Mouse (Mus musculus) megakaryocyte-erythroid progenitor cell, adult 5-6 weeks (primary cell): ENCODE data around the gene Stx1b. TPM values are rescaled to one million over a fixed set of nuclear protein-coding genes. Genes with fewer than 3 reads are reported as not detected.
"Not testable (repeated sequence)": the region's sequence is repeated elsewhere in the genome, so short reads cannot be mapped to it uniquely, and the experiment has no call there.

ENCODE experiments used
- ATAC-seq: replicated peaks from 2 replicates; pipeline ENCODE4 v1.8.0; 2016; ENCODE audit warnings: mild to moderate bottlenecking, inconsistent platforms; ENCODE audit not compliant: severe bottlenecking, poor library complexity, low FRiP score, low TSS enrichment
- total RNA-seq, 2 experiments: library from RNA; stranded (forward) in 1 of 2; stranded (reverse) in 1 of 2; fragments of 200-1000, 215-1000 nt in 1 of 2; fragments of >200 nt in 1 of 2; fragmentation: Nextera tagmentation in 1 of 2; gene quantifications; 2 replicates each; pipeline ENCODE4 v1.2.3; 2014 to 2017

Gene Stx1b
- total RNA-seq, 2 experiments from 2014 or later = 0.19 to 3.0 TPM

DNA sequence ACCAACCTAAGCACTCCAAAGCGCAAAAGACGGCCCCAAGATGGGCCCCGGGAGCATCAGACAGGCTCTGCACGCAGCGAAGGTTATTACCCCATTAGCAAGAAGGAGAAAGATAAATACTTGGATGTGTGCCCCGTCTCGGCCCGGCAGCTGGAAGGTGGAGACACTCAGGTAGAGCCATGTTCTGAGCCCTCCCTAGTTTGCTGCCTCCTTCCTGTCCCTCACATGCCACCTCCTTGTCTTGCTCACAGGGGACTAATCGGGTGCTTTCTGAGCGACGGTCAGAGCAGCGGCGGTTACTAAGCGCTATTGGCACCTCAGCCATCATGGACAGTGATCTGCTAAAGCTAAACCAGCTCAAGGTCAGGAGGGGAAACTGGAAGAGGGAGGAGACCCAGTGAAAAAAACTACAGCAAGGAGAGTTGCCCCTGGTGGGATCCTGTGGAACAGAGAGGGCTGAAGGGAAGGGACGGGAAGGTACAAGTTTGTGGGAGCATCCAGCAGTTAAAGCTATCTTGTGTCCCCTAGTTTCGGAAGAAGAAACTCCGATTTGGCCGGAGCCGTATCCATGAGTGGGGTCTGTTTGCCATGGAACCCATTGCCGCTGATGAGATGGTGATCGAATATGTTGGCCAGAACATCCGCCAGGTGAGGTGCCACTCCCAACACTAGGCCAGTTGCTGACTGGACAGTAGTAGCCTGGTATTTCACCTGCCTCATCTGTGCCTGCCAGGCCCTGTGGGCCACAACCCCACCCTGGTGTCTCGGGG lies 27.1 kb downstream of the Stx1b start:
- ATAC-seq = no peak

DNA sequence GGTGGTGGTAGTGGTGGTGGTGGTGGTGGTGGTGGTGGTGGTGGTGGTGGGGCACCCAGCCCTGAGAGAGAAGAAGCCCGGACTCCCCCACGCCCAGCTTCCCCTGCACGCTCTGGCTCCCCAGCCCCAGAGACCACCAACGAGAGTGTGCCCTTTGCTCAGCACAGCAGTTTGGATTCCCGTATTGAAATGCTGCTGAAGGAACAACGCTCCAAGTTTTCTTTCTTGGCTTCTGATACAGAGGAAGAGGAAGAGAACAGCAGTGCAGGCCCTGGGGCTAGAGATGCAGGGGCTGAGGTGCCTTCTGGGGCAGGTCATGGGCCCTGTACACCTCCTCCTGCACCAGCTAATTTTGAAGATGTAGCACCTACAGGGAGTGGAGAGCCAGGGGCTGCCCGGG lies 39.0 kb downstream of the Stx1b start, which contains the start of gene Gm49388:
Gm49388 (plus strand) TSS at position 301 of the 400 bp plus-strand sequence.
- ATAC-seq = no peak

GRCm38 (mm10) chr7:127778350-127778749 lies 46.0 kb downstream of the Stx1b start:
- ATAC-seq = no peak

DNA sequence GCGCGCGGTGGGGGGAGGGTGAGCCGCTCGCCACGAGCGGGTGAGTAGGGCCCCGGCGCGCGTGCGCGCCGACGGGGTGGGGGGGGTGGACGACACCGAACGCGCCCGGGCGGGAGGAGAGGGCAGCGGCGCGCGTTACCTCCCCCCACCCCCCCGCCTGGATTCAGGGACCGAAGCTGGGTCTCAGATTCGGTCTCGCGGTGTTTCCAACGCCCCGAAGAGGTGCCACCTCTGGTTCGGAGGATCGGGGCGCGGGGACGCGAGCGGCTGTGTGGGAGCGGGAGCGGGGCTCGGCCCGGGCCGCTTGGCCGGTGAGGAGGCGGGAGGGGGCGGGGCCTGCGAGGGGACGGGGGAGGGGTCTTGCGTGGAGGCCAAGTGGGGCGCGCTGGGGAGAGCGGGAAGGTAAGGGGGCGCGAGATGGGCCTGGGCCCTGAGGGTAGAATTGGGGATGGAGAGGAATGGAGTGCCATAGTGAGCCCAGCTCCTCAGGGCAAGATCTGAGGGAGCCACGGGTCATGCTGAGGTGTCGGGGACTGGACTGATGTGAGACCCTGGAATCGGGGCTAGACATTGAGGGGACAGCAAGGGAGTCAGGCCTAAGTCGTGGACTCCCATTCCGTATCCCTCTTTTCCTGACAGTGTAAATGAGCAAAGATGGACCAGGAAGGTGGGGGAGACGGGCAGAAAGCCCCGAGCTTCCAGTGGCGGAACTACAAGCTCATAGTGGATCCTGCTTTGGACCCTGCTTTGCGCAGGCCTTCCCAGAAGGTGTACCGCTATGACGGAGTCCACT lies 46.7 kb downstream of the Stx1b start:
- ATAC-seq = peak; percentile 29; the same call in 1 of the 2 replicates

- peak; percentile 82 for ATAC-seq
Observed at GRCm38 (mm10) chr7:127776878-127777473, 47.4 kb downstream of the Stx1b start.

DNA sequence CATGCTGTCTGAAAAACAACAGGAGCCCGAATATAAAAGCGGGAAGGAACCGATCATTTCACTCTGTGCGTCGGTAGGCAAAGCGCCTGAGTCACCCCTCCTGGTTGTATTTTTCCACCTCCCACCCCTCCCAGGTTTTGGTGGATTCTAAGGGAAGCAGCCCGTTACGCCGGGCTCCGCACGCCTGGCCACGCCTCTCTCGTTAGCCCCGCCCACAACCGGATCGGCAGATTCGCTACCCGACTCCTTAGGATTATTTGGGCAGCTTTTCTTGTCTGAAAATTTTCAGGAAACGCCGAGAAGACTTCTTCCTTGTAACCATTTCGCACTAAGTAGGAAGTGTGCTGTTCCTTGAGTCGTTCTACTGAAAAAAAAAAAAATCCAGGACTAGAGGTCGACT lies 47.9 kb downstream of the Stx1b start, which contains the start of gene Setd1a:
Setd1a (plus strand) TSS at position 245 of the 400 bp plus-strand sequence.
- peak; percentile 61 for ATAC-seq

DNA sequence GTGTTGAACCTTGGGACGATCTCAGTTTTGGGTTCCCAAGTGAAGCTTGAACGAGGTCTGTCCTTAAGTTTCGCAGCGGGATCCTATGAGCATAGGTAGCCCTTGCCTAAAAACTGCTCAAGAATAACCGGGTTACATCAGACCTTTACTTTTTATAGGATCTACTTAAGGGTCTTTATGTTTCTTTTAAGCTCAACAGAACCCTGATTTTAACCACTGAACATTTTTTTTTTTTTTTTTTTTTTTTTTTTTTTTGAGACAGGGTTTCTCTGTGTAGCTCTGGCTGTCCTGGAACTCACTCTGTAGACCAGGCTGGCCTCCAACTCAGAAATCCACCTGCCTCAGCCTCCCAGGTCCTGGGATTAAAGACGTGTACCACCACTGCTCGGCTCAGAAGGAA lies 48.5 kb downstream of the Stx1b start:
- ATAC-seq = not testable (repeated sequence)

GRCm38 (mm10) chr7:127773664-127774384 lies 50.5 kb downstream of the Stx1b start:
- peak; percentile 39 for ATAC-seq

DNA sequence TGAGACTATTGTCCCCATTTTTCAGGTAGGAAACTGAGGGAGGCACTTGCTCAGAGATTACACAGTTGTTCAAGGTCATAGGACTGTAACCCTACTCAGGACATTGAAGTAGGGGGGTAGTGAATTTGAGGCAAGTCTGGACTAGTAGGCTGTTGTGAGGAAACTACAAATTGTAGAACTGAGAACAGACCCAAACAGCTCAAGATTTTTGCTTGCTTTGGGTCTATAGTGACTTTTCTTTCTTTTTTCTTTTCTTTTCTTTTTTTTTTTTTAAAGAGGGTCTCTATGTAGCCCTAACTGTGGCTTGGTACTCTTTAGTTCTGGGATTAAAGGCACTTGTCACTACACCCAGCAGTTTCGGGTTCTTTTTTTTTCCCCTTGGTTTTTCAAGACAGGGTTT lies 51.8 kb downstream of the Stx1b start:
- ATAC-seq = no peak

- no peak for ATAC-seq
Observed at GRCm38 (mm10) chr7:127772080-127772479, 52.3 kb downstream of the Stx1b start.

DNA sequence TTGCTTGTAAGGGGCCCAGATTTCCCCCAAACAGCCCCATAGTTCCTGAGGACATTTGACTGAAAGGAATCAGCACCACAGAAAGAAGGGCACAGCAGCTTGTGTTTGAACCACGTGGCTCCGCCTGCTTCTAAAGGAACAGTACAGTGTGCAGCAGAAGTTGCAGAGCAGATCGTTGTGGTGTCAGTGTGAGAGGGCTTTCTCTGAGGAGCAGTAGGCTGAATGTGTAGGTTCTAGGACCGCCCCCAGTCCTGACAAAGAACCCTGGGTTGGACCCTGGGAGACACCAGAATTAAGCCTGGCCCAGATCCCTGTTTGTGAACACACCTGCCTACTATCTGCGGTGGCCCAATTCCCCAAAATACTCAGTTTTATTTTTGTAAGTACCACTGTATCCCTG lies 53.1 kb downstream of the Stx1b start:
- no peak for ATAC-seq

DNA sequence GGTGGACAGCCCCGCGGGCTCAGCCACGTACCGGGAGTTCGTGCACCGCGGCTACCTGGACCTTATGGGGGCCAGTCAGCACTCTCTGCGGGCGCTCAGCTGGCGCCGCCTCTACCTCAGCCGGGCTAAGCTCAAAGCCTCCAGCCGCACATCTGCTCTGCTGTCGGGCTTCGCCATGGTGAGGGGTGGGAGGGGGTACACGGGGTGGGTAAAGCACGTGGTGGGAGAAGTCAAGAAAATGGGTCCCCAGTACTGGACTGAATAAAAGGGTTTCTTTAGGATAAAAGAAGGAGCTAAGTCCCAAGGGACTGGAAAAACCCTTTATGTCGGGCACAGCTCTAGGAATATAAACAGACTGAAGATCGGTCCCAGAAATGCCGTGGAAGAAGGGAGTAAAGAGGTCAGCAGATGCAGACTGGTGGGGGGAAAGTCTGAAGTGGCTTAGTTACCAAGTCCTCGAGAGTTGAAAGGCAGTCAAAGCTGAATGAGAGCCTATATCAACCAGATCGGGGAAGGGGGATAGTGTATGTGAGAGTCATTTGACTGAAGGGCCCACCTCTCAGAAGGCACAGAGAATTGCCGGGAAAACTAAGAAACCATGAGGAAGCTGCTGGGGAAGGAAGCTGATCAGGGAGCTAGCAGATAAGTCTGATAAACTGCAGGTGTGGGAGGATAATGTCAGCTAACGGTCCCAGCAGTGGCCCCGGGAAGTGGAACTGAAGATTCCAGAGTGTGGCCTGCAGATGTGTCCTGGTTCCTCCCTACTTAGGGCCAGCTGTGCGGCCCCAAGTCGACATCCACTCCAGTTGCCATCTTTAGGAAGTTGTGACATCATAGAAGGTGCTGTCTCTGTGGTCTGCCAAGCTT lies 54.1 kb downstream of the Stx1b start:
- ATAC-seq = no peak

- ATAC-seq = 0 out of 2 replicates have a peak, but pooled peaks have one; percentile 13
Observed at GRCm38 (mm10) chr7:127769651-127770038, 54.7 kb downstream of the Stx1b start, which contains the start of gene Orai3. TSS of gene Orai3 (plus strand) at chr7:127769815.

GRCm38 (mm10) chr7:127768997-127769593 lies 55.3 kb downstream of the Stx1b start:
- peak; percentile 15; the same call in 1 of the 2 replicates for ATAC-seq

DNA sequence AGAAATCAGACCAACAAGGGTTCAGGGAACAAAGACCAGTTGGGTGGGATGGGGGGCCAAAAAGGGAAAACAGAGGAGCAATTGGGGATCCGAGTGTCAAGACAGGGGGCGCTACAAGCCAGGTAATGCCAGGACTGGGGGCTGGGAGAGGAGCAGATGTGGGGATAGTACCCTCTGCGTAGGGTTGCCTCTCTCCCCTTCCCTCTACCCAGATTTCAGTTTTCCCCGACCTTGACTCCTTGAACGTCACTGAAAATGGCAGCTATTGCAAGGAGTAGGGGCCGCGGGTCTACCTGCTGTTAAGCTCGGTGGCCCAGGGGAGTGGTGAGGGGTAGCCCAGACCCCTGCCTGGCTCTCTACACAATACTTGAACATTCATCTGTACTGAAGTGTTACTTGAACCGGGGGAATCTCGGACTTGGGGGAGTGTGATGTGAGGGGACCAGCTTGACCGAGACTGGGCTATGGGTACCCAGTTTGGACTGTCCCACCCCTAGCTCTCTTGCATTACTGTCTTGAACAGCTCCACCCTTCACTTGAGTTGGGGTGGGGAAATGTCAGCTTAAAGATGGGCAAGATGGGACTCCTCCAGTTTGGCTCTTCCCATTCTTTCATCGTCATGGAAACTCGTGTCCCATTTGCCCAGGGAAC lies 55.9 kb downstream of the Stx1b start:
- no peak for ATAC-seq

- peak; percentile 31 for ATAC-seq
Observed at GRCm38 (mm10) chr7:127767671-127768345, 56.5 kb downstream of the Stx1b start.
